ENCODE assay signal across 8 mouse cellular contexts in the genomic region with DNA sequence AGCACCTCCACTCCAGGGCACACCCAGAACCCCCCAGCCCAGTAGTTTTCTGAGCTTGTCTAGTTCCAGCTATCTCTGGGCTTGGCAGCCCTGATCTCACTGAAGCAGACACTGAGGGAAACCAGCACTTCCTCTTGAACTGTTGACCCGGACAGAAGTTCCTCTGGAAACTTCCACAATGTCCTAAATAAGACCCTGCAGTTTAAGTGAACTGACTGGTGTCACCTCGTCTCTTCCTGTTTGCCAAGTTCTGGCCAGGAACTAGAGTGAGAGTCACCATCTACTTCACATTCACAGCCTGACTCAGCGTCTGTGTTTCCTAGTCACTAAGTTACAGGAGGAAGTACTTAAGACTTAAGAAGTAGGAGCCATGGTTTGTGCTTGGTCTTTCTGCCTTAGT. TPM values are rescaled to one million over a fixed set of nuclear protein-coding genes. Genes with fewer than 3 reads are reported as not detected.
DNase-seq lines count a peak whose midpoint lies in the region; ATAC-seq lines count a peak whose summit lies in the region.

No protein-coding gene starts in this region.

- ATAC-seq in liver, embryonic 16.5 days (ENCODE audit: low read depth), result peak; percentile 17

- H3K27ac ChIP-seq in liver, embryonic 16.5 days (ENCODE audit: low read length), result peak overlapping the region; percentile 43; the same call in 1 of the 2 replicates

- intact Hi-C loops in heart, postnatal 36 days (cut with DNase I), result loop anchor here (1.0 kb wide), 1 partner anchor 52 kb away; a partner anchor contains a TSS

- H3K4me2 ChIP-seq in liver, embryonic 16.5 days (ENCODE audit: low read depth, low read length), result no peak overlapping the region

- no peaks in the 10 kb centered on the region for H3K36me3 ChIP-seq in liver, embryonic 16.5 days (ENCODE audit: control insufficient read depth, insufficient read depth)

- H3K4me3 ChIP-seq in liver, embryonic 16.5 days (ENCODE audit: low read depth, low read length), result no peak overlapping the region

- peaks cover 12% of the 10 kb centered on the region for H3K4me1 ChIP-seq in liver, embryonic 16.5 days (ENCODE audit: control insufficient read depth, low read depth, low read length)

- DNase-seq in thymus, postnatal 0 days (ENCODE audit: low spot score), result peak; percentile 32
- no peak for DNase-seq in thymus, adult 18-20 months
- peak; percentile 26 to 41 for DNase-seq in heart, postnatal 36 days
- no peak for DNase-seq in right cerebral cortex, adult 18-20 months
- DNase-seq in embryo, embryonic 11 days, result no peak
- DNase-seq in gastrocnemius, postnatal 4 days (ENCODE audit: low spot score in 2 of 2), result no peak
- DNase-seq in urinary bladder, postnatal 14 days (ENCODE audit: low spot score), result no peak

- no peaks in the 10 kb centered on the region for H3K9me3 ChIP-seq in liver, embryonic 16.5 days (replicated peaks; ENCODE audit: control insufficient read depth, low read length)

- WGBS in liver, embryonic 16.5 days (ENCODE audit: insufficient replicate concordance), result 27% methylated on average over 3 of the region's 3 CpGs

- no peak overlapping the region for H3K9ac ChIP-seq in liver, embryonic 16.5 days (ENCODE audit: low read depth, low read length)

- H3K27me3 ChIP-seq in liver, embryonic 16.5 days (ENCODE audit: control insufficient read depth, insufficient read depth, low read depth, low read length), result no peaks in the 10 kb centered on the region

RNA-seq across cellular contexts. Expression of a gene that starts 52.5 kb away (rescaled TPM):
- polyA plus RNA-seq in thymus, postnatal 0 days (2015; fragmentation: Nextera tagmentation; extraction: Ambion mirVana), result 6.0 and 6.4 TPM in 2 replicates
- 10 to 100 TPM; 22.9 to 23.8 TPM for total RNA-seq in heart, postnatal 36 days (2021)
- 2.8 and 3.2 TPM in 2 replicates for polyA plus RNA-seq in liver, embryonic 16.5 days (2015; fragmentation: Nextera tagmentation; extraction: Ambion mirVana)
- total RNA-seq in gastrocnemius, postnatal 4 days (2021), result 10 to 100 TPM; 39.7 to 44.2 TPM

Comparison
In these comparisons a context has a peak if more than half of its experiments do, and no peak if none do; other contexts are left out.
1. DNase-seq: peak in thymus, postnatal 0 days (single experiment) and heart, postnatal 36 days (2 of 2); none in thymus, adult 18-20 months (0 of 2), right cerebral cortex, adult 18-20 months (single experiment), embryo, embryonic 11 days (single experiment), gastrocnemius, postnatal 4 days (0 of 2) and urinary bladder, postnatal 14 days (single experiment).